Mouse (Mus musculus): ENCODE results near the gene Nmnat3. TPM values are rescaled to one million over a fixed set of nuclear protein-coding genes. Genes with fewer than 3 reads are reported as not detected.

Nmnat3 gene
- polyA plus RNA-seq, 1 experiment from 2014 or later: 1.7 TPM

DNA sequence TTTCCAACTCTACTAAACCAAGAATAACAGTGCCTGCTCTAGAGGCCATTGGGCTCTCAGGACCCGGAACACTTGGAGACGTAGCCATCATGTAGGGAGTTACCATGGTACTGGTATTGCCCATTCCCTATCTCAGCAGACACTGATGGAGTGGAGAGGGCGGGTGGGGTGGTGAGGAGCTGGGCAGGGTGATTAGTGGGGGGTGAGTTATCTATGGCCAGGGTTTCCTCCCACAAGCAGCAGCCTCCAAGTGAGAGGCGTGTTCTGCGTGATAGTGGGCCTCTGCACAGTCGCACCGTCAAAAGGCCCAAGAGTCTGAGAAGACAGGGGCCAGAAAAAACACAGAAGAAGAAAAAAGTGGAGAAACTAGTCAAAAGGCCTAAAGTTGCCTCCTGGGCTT lies 12.0 kb downstream of the Nmnat3 start:
- no peak overlapping the region for H3K9ac ChIP-seq
- WGBS: 91% methylated on average over 7 of the region's 7 CpGs
- H3K27ac ChIP-seq: no peak overlapping the region
- ATAC-seq (ENCODE audit: low FRiP score) (no peak), DNase-seq (ENCODE audit: low spot score) (no peak)
- H3K4me2 ChIP-seq (replicated peaks): no peak overlapping the region
- no peaks in the 10 kb centered on the region for H3K9me3 ChIP-seq (ENCODE audit: control insufficient read depth, low read length)
- no peak overlapping the region for H3K4me3 ChIP-seq (replicated peaks; ENCODE audit: low read length)
- H3K27me3 ChIP-seq (ENCODE audit: control insufficient read depth, insufficient read depth, low read length): 0 out of 2 replicates have a peak, but pooled peaks cover 4% of the 10 kb centered on the region
- no peaks in the 10 kb centered on the region for H3K36me3 ChIP-seq (replicated peaks; ENCODE audit: control insufficient read depth, insufficient read depth)
- H3K4me1 ChIP-seq (replicated peaks; ENCODE audit: control insufficient read depth, insufficient read depth, low read length): peaks cover 11% of the 10 kb centered on the region

DNA sequence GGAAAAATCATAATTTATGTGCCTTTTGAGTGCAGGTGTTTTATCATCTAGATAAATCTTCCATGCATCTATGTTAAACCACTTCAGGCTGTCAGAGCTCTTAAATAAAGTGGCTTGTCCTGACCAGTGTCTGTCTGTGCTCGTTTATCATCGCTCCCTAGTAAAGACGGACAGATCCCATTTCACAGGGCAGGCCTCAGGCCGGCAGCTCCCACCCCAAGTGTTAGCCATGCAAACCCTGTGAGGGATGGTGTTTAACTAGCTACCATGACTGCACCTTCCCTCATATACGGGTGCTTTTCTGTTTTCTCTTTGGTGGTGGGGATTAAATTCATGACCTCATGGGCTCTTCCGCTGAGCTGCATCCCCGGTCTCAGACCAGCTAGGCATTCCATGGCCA lies 13.3 kb downstream of the Nmnat3 start:
- H3K4me3 ChIP-seq (replicated peaks; ENCODE audit: low read length): no peak overlapping the region
- H3K9ac ChIP-seq: no peak overlapping the region
- H3K27me3 ChIP-seq (ENCODE audit: control insufficient read depth, insufficient read depth, low read length): 0 out of 2 replicates have a peak, but pooled peaks cover 4% of the 10 kb centered on the region
- no peaks in the 10 kb centered on the region for H3K9me3 ChIP-seq (ENCODE audit: control insufficient read depth, low read length)
- peaks cover 11% of the 10 kb centered on the region for H3K4me1 ChIP-seq (replicated peaks; ENCODE audit: control insufficient read depth, insufficient read depth, low read length)
- DNase-seq (ENCODE audit: low spot score) (no peak), ATAC-seq (ENCODE audit: low FRiP score) (no peak)
- 81% methylated on average over 7 of the region's 7 CpGs for WGBS
- no peak overlapping the region for H3K27ac ChIP-seq
- no peaks in the 10 kb centered on the region for H3K36me3 ChIP-seq (replicated peaks; ENCODE audit: control insufficient read depth, insufficient read depth)
- H3K4me2 ChIP-seq (replicated peaks): no peak overlapping the region

DNA sequence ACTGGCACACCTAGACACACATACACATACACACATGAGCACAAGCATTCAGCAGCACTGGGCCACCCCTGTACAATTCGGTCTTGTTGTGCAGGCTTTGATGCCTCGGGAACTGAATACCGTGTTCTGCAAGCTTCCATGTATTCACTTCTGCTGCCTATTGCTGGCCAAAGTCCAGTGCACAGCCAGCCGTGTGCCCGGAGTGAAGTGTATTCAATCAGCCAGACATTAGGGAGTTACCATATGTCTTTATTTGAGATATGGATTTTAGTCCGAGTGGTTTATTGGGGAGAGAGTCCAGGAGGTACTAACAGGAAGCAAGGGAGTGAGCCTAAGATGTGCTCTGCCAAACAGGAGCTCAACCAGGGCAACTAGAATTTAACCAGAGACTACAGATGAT lies 19.8 kb downstream of the Nmnat3 start:
- H3K27ac ChIP-seq: no peak overlapping the region

DNA sequence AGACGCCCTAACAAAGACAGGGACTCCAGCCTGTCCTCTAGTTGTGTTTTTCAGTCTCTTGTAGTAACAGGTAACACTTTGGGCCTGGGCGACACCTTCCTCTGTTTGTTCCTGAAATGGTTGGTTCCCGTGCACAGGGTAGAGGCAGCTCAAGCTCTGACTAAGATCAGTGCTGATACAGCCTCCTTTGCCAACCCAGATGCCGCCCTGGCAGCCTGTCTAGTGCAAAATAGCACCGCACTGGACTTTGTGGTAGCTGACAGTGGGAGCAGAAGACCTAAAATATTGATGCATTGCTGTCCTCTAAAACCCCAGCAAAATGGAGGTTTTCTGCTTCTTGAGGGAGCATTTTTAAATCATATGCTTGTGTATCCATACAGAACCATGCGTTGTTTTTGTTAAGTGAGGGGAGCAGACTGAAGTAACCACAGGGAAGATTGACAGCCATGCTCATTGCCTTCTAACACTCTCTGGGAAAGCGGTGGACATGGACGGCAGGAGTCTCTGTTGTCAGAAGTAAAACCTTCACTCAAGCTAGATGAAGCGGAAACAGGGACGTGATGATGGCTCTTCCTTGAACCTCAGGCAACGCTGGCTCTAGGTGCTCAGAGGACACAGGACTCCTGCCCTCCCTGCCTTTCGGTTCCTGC lies 24.2 kb downstream of the Nmnat3 start:
- Histone ChIP-seq H3K9me3 (ENCODE audit: control insufficient read depth, low read length) (no peaks in the 10 kb centered on the region), H3K4me2 (replicated peaks) (no peak overlapping the region), H3K36me3 (replicated peaks; ENCODE audit: control insufficient read depth, insufficient read depth) (no peaks in the 10 kb centered on the region), H3K4me1 (replicated peaks; ENCODE audit: control insufficient read depth, insufficient read depth, low read length) (peaks cover 9% of the 10 kb centered on the region; the same call in 1 of the 2 replicates), H3K27ac (no peak overlapping the region), H3K27me3 (ENCODE audit: control insufficient read depth, insufficient read depth, low read length) (no peaks in the 10 kb centered on the region), H3K9ac (no peak overlapping the region), H3K4me3 (replicated peaks; ENCODE audit: low read length) (no peak overlapping the region)
- no peak for ATAC-seq (ENCODE audit: low FRiP score)
- no peak for DNase-seq (ENCODE audit: low spot score)
- 75% methylated on average over 12 of the region's 12 CpGs for WGBS

More for the DNA sequence above, 19.8 kb downstream of the Nmnat3 start:
- no peaks in the 10 kb centered on the region for H3K27me3 ChIP-seq (ENCODE audit: control insufficient read depth, insufficient read depth, low read length)
- ATAC-seq (ENCODE audit: low FRiP score) (no peak), DNase-seq (ENCODE audit: low spot score) (no peak)
- H3K36me3 ChIP-seq (replicated peaks; ENCODE audit: control insufficient read depth, insufficient read depth): no peaks in the 10 kb centered on the region
- no peaks in the 10 kb centered on the region for H3K9me3 ChIP-seq (ENCODE audit: control insufficient read depth, low read length)
- no peak overlapping the region for H3K4me3 ChIP-seq (replicated peaks; ENCODE audit: low read length)
- H3K4me1 ChIP-seq (replicated peaks; ENCODE audit: control insufficient read depth, insufficient read depth, low read length): peaks cover 9% of the 10 kb centered on the region; the same call in 1 of the 2 replicates
- H3K9ac ChIP-seq: no peak overlapping the region
- H3K4me2 ChIP-seq (replicated peaks): no peak overlapping the region
- WGBS: 76% methylated on average over 6 of the region's 6 CpGs

DNA sequence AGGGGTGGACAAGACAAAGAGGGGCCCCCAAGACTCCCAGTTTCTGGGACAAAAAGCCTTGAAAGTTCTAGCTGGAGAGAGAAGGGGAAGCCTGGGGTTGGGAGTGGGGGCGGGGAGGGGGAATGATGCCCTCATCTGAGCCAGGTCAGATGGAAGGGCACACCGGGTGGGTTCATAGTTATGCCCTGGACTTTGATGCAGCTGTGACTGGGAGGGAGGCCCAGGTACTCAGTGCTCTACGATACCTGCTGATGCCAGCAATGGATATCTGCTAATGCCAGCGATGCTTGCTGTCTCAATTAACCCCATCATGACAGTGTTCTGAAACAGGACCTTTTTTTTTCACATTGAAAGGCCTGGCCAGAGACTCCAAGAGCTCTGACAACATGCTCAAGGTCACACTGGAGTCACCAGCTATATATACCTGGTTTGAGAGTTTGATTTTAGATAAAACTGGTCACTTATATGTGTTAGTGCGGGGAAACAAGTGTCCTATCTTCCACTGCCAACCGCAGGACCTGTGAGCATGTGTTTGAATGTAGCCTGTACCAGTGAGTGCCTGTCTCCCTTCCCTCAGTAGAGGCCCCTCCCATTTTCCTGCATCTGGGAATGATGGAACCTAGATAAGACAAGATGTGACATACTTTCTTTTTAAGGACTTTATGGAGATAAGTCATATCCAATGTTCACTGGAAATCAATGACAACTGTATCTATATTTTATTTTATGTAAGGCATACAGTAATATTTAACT lies 25.6 kb downstream of the Nmnat3 start:
- H3K27ac ChIP-seq: no peak overlapping the region
- H3K9me3 ChIP-seq (ENCODE audit: control insufficient read depth, low read length): no peaks in the 10 kb centered on the region
- 86% methylated on average over 6 of the region's 6 CpGs for WGBS
- peaks cover 7% of the 10 kb centered on the region; the same call in 1 of the 2 replicates for H3K4me1 ChIP-seq (replicated peaks; ENCODE audit: control insufficient read depth, insufficient read depth, low read length)
- DNase-seq (ENCODE audit: low spot score) (no peak), ATAC-seq (ENCODE audit: low FRiP score) (no peak)
- no peak overlapping the region for H3K9ac ChIP-seq
- H3K36me3 ChIP-seq (replicated peaks; ENCODE audit: control insufficient read depth, insufficient read depth): no peaks in the 10 kb centered on the region
- H3K4me3 ChIP-seq (replicated peaks; ENCODE audit: low read length): no peak overlapping the region
- no peaks in the 10 kb centered on the region for H3K27me3 ChIP-seq (ENCODE audit: control insufficient read depth, insufficient read depth, low read length)
- no peak overlapping the region for H3K4me2 ChIP-seq (replicated peaks)

DNA sequence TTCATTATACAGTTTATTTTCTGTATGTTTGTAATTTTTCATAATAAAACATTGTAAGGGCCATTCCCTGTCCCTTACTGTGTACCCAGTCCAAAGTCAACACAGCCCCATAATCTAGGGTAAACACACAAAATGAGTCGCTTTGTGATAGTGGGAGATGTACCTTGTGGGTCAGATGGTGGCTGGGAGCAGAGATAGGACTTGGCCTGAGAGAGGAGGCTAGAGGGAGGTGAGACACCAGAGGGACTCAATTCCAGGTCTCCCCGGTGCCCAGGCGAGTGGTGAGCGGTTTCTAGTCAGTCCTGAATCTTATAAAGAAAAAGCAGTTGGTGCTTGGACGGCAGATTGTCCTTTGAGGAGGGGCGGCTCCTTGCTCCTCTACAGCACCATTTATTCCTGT lies 26.4 kb downstream of the Nmnat3 start:
- Histone ChIP-seq H3K9me3 (ENCODE audit: control insufficient read depth, low read length) (no peaks in the 10 kb centered on the region), H3K9ac (no peak overlapping the region), H3K4me3 (replicated peaks; ENCODE audit: low read length) (no peak overlapping the region), H3K27me3 (ENCODE audit: control insufficient read depth, insufficient read depth, low read length) (no peaks in the 10 kb centered on the region), H3K4me1 (replicated peaks; ENCODE audit: control insufficient read depth, insufficient read depth, low read length) (peaks cover under 1% of the 10 kb centered on the region; the same call in 1 of the 2 replicates), H3K36me3 (replicated peaks; ENCODE audit: control insufficient read depth, insufficient read depth) (no peaks in the 10 kb centered on the region), H3K27ac (no peak overlapping the region), H3K4me2 (replicated peaks) (no peak overlapping the region)
- no peak for ATAC-seq (ENCODE audit: low FRiP score)
- 86% methylated on average over 6 of the region's 6 CpGs for WGBS
- no peak for DNase-seq (ENCODE audit: low spot score)

DNA sequence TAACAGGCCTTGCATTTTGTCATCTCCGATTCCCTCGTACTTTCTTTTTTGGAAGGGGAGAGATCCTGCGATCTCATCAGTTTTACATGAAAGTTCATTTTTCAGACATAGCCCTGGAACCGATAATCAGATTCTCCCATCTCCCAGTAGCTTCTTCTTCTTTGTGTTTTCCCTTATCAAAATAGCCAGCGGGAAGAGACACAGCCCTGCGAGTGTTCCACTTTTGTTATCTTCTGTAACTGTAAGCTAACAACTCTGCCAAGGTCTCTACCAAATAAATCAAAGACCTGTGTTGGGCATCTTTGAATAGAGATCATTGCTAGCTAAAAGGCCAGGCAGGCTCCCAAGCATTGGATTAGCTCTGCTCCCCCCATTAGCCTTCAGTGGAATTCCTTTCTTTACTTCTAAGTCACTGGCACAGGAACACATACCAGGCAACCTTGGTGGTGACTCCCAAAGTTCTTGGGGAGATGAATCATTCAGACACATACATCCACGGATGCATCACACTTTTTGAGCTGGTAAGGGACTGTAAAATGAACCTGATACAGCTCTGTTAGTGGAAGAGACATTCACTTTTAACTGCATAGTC lies 26.9 kb downstream of the Nmnat3 start:
- 88% methylated on average over 7 of the region's 7 CpGs for WGBS
- no peaks in the 10 kb centered on the region for H3K4me1 ChIP-seq (replicated peaks; ENCODE audit: control insufficient read depth, insufficient read depth, low read length)
- no peak overlapping the region for H3K27ac ChIP-seq
- no peaks in the 10 kb centered on the region for H3K27me3 ChIP-seq (ENCODE audit: control insufficient read depth, insufficient read depth, low read length)
- no peaks in the 10 kb centered on the region for H3K9me3 ChIP-seq (ENCODE audit: control insufficient read depth, low read length)
- DNase-seq (ENCODE audit: low spot score) (no peak), ATAC-seq (ENCODE audit: low FRiP score) (no peak)
- no peaks in the 10 kb centered on the region for H3K36me3 ChIP-seq (replicated peaks; ENCODE audit: control insufficient read depth, insufficient read depth)
- no peak overlapping the region for H3K4me2 ChIP-seq (replicated peaks)
- no peak overlapping the region for H3K9ac ChIP-seq
- H3K4me3 ChIP-seq (replicated peaks; ENCODE audit: low read length): no peak overlapping the region

DNA sequence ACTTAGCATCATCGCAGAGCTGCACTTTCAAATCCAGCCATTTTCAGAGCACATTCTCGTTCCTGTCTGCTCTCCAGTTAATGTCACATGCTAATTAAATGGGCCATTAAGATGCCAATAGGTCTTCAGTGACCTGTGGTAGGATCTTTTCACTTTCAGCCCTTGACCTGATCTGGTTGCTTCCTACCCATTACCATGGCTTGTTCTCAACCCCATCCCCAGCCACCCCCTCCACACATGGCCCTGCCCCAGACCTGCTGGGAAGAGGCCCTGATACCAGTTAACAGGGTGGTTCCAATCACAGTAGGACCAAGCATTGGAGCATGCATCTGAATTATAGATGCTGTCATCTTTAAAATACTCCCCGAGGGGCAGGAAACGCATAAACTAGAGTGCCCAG lies 30.7 kb downstream of the Nmnat3 start:
- 54% methylated on average over 4 of the region's 4 CpGs for WGBS
- no peak for ATAC-seq (ENCODE audit: low FRiP score)
- Histone ChIP-seq H3K27ac (no peak overlapping the region), H3K4me3 (replicated peaks; ENCODE audit: low read length) (no peak overlapping the region), H3K9me3 (ENCODE audit: control insufficient read depth, low read length) (peaks cover 6% of the 10 kb centered on the region; the same call in 1 of the 2 replicates), H3K4me1 (replicated peaks; ENCODE audit: control insufficient read depth, insufficient read depth, low read length) (no peaks in the 10 kb centered on the region), H3K36me3 (replicated peaks; ENCODE audit: control insufficient read depth, insufficient read depth) (no peaks in the 10 kb centered on the region), H3K9ac (no peak overlapping the region), H3K4me2 (replicated peaks) (no peak overlapping the region), H3K27me3 (ENCODE audit: control insufficient read depth, insufficient read depth, low read length) (no peaks in the 10 kb centered on the region)
- DNase-seq (ENCODE audit: low spot score): no peak

DNA sequence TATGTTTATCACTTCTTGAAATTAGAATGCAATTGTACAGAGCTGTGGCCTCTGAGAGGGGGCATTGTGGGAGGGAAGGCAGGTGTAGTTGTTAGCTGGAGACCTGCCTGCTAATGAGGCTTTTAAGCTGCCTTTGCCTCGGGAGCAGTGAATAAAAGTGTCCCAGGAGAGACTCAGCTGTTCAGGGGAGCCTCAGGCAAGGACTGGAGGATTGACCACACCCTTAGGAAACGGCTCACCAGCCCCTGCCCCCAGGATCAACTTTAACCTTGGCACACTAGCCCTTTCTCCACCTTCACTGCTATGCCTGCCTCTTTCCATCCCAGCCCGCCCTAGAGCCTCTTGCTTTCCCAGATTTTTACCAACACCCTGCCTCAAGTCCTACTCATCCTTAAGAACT lies 31.6 kb downstream of the Nmnat3 start:
- Histone ChIP-seq H3K4me3 (replicated peaks; ENCODE audit: low read length) (no peak overlapping the region), H3K9ac (no peak overlapping the region), H3K4me2 (replicated peaks) (no peak overlapping the region), H3K27me3 (ENCODE audit: control insufficient read depth, insufficient read depth, low read length) (no peaks in the 10 kb centered on the region), H3K27ac (no peak overlapping the region), H3K4me1 (replicated peaks; ENCODE audit: control insufficient read depth, insufficient read depth, low read length) (no peaks in the 10 kb centered on the region), H3K36me3 (replicated peaks; ENCODE audit: control insufficient read depth, insufficient read depth) (no peaks in the 10 kb centered on the region), H3K9me3 (ENCODE audit: control insufficient read depth, low read length) (peaks cover 6% of the 10 kb centered on the region; the same call in 1 of the 2 replicates)
- 48% methylated on average over 3 of the region's 3 CpGs for WGBS
- DNase-seq (ENCODE audit: low spot score): no peak
- ATAC-seq (ENCODE audit: low FRiP score): no peak

Data from hindbrain, embryonic 14.5 days (tissue).